Mouse (Mus musculus): ENCODE data around the gene Smpd3. TPM values are rescaled to one million over a fixed set of nuclear protein-coding genes. Genes with fewer than 3 reads are reported as not detected.

The Smpd3 gene
- total RNA-seq (2023) = under 1 TPM; 0.18 TPM

DNA sequence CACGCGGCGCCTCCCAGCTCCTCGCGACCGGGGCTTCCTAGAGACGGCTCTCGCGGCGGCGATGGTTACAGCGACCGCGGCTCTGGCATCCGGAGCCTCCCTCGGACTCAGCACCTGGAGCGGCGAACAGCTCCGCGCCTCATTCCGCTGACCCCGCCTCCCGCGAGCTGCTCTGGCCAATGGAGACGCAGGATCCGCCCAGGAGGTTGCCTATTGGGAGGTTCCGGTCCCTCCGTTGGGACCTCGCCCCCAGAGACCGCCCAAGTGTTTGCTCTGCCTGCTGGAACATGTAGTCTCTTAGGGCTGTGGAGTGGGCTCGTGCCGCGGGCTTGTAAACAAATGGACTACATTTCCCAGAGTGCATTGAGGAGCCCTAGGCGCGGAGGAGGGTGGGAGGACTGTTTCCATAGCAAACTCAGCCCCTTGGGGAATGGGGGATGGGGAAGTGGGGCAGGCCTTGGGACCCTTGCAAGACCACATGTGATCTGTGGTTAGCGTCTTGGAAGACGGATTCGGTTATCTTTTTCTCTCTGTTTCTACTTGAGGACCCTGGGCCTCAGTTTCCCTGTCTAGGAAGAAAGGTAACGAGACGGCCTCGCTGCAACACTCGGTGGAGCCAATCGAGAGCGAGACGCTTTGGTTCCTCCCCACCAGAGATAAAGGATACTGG is at the start of gene Smpd3:
Gene Smpd3 (minus strand): TSS at position 137 of the 670 bp plus-strand sequence.

DNA sequence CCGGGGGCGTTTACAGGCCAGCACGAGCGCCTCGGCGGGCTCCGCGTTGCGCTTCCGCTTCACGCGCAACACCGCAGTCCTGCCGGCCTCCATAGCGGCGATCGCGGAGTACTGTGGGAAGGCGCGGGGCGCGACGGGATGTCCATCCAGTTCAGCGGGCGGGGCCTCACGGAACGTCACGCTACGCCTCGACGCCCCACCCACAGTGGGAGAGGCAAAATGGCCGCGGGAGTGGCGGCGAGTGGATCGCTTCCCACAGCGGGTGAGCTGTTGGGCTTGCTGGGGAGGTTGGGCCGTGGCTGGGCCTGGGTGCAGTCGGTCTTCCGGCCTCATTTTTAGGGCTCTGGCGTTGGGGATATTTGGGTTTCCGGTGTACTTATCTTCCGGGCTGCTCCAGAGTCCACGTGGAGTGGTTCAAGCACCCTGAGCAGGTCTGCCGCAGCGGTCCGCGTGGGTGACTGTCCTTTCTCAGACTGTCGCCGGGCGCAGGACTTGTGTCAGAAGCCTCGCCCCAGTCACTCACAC is 126.9 kb downstream of the Smpd3 start, which contains the start of the genes Slc7a6os and Prmt7:
Gene Slc7a6os (minus strand): TSS at position 115 of the 525 bp plus-strand sequence.
Gene Prmt7 (plus strand): TSS at position 116 of the 525 bp plus-strand sequence.

Other genes starting within 250 kb of the Smpd3 start
- gene Esrp2, start 201.0 kb downstream of the Smpd3 start, total RNA-seq (2023) = not detected
- gene Pla2g15, start 187.6 kb downstream of the Smpd3 start, total RNA-seq (2023) = 100 to 1,000 TPM; 102 to 105 TPM
- 10 to 100 TPM; 17.5 to 19.2 TPM for gene Slc7a6, start 169.1 kb downstream of the Smpd3 start, total RNA-seq (2023)
- gene Slc7a6os, start 127.1 kb downstream of the Smpd3 start, total RNA-seq (2023) = 10 to 100 TPM; 36.8 to 42.2 TPM
- gene Prmt7, start 127.1 kb downstream of the Smpd3 start, total RNA-seq (2023) = 10 to 100 TPM; 11.7 to 14.4 TPM
- gene Zfp90, start 77.3 kb upstream of the Smpd3 start, total RNA-seq (2023) = 10 to 100 TPM; 16.0 to 18.6 TPM
- not detected for gene 6030452D12Rik, start 162.5 kb upstream of the Smpd3 start, total RNA-seq (2023)
- gene Cdh3, start 172.9 kb upstream of the Smpd3 start, total RNA-seq (2023) = not detected
- gene Gm10073, start 235.5 kb upstream of the Smpd3 start, total RNA-seq (2023) = 100 to 1,000 TPM; 109 to 173 TPM

Measured in monocyte, adult 59 days (primary cell).